Mouse (Mus musculus) ES-E14 (cell line): ENCODE data around the gene Cyth4. TPM values are rescaled to one million over a fixed set of nuclear protein-coding genes. Genes with fewer than 3 reads are reported as not detected.

Source experiments
- DNase-seq: peaks from one replicate; pipeline ENCODE4 v3.0.0-alpha.2; 2013; ENCODE audit warnings: low read depth, low spot score
- H3K27ac ChIP-seq: 2 replicates; pipeline ENCODE4 v1.5.1; 2012; ENCODE audit warnings: low read depth, mild to moderate bottlenecking, low read length, moderate library complexity, mixed read lengths; ENCODE audit not compliant: poor library complexity, insufficient read depth, severe bottlenecking
- H3K36me3 ChIP-seq: 2 replicates; pipeline ENCODE4 v1.6.1; 2012; ENCODE audit warnings: mild to moderate bottlenecking, low read length, moderate library complexity, mixed read lengths; ENCODE audit not compliant: control insufficient read depth, poor library complexity, insufficient read depth, severe bottlenecking
- H3K4me1 ChIP-seq, 2 experiments: fragments of 150-350 bp in 1 of 2; sonication (generic) in 1 of 2; 2 replicates each; pipeline ENCODE4 v1.6.1; 2012; ENCODE audit warnings: low read length in 2 of 2, mild to moderate bottlenecking in 1 of 2, mixed read lengths in 1 of 2; ENCODE audit not compliant: control insufficient read depth in 2 of 2, insufficient read depth in 2 of 2, poor library complexity in 1 of 2
- H3K4me3 ChIP-seq, 2 experiments: fragments of 150-350 bp in 1 of 2; sonication (generic) in 1 of 2; 2 replicates each; pipeline ENCODE4 v1.5.1; 2012; ENCODE audit warnings: low read length in 2 of 2, low read depth in 1 of 2, mild to moderate bottlenecking in 1 of 2, mixed read lengths in 1 of 2; ENCODE audit not compliant: insufficient read depth in 1 of 2, poor library complexity in 1 of 2, severe bottlenecking in 1 of 2
- H3K9ac ChIP-seq: 2 replicates; pipeline ENCODE4 v1.6.1; 2012; ENCODE audit warnings: low read depth, mild to moderate bottlenecking, low read length, mixed read lengths; ENCODE audit not compliant: poor library complexity, insufficient read depth, severe bottlenecking
- H3K9me3 ChIP-seq: fragments of 150-350 bp; sonication (generic); 2 replicates; pipeline ENCODE4 v1.6.1; 2012; ENCODE audit warnings: low read depth, mild to moderate bottlenecking, low read length; ENCODE audit not compliant: control insufficient read depth, insufficient read depth
- CHD2 ChIP-seq: IDR thresholded peaks from 2 replicates; pipeline ENCODE4 v1.6.1; 2014; ENCODE audit warnings: mild to moderate bottlenecking, low read depth, low read length, inconsistent platforms
- HCFC1 ChIP-seq: IDR thresholded peaks from 2 replicates; pipeline ENCODE4 v1.6.1; 2012; ENCODE audit warnings: low read length, inconsistent platforms, borderline replicate concordance; ENCODE audit not compliant: insufficient read depth
- MAFK ChIP-seq: IDR thresholded peaks from 2 replicates; pipeline ENCODE4 v1.6.1; 2014; ENCODE audit warnings: mild to moderate bottlenecking, low read depth, low read length, inconsistent platforms; ENCODE audit not compliant: insufficient read depth
- ZC3H11A ChIP-seq: IDR thresholded peaks from 2 replicates; pipeline ENCODE4 v1.6.1; 2012; ENCODE audit warnings: low read depth, mild to moderate bottlenecking, inconsistent platforms, low read length, borderline replicate concordance
- ZNF384 ChIP-seq: IDR thresholded peaks from 2 replicates; pipeline ENCODE4 v1.6.1; 2012; ENCODE audit warnings: low read depth, low read length, inconsistent platforms
- in situ Hi-C, 2 experiments: fragments of 600-800 bp; cut with MboI; formaldehyde crosslinking; loops; one replicate each; pipeline ENCODE4 v1.15.1; 2025; ENCODE audit warnings: low sequenced_read_pairs in 2 of 2, inconsistent platforms in 1 of 2; ENCODE audit not compliant: unreplicated experiment in 2 of 2
- total RNA-seq: library from RNA; depleted of rRNA; stranded (reverse); fragments of 300-350 nt; gene quantifications from 2 replicates; pipeline ENCODE4 v1.2.3, GENCODE M21; 2012

Cyth4 gene
- total RNA-seq, 1 experiment: 2.3 TPM

DNA sequence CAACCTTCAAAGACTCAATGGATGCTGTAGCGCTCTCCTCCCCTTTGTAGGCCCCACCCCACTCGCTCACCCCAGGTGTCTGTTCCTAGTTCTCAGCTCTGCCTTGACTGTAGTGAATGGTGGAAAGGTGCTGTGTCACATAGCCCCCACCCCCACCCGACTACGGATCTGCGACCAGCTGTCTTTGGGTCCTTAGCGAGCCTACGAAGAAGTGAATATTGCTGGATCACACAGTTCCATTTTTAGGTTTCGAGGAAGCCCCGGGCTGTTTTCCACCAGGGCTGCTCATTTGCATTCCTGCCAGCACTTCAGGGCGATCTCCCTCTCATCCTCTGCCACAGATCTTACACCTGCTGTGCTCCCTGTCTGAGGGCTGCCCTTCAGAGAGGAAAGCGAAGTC lies 13.5 kb upstream of the Cyth4 start:
- no peak for DNase-seq
- H3K4me1 ChIP-seq: peaks cover 4 to 22% of the 10 kb centered on the region in 2 experiments; a peak in 3 of 4 replicates
- no peak overlapping the region; a peak in 1 of 4 replicates for H3K4me3 ChIP-seq
- no peak for TF ChIP-seq MAFK
- TF ChIP-seq ZNF384: no peak
- no peak for TF ChIP-seq ZC3H11A
- TF ChIP-seq HCFC1: no peak
- no peak for TF ChIP-seq CHD2
- H3K27ac ChIP-seq: no peak overlapping the region
- in situ Hi-C loops: no loop called here
- no peaks in the 10 kb centered on the region for H3K9me3 ChIP-seq
- H3K36me3 ChIP-seq: no peaks in the 10 kb centered on the region
- no peak overlapping the region for H3K9ac ChIP-seq

DNA sequence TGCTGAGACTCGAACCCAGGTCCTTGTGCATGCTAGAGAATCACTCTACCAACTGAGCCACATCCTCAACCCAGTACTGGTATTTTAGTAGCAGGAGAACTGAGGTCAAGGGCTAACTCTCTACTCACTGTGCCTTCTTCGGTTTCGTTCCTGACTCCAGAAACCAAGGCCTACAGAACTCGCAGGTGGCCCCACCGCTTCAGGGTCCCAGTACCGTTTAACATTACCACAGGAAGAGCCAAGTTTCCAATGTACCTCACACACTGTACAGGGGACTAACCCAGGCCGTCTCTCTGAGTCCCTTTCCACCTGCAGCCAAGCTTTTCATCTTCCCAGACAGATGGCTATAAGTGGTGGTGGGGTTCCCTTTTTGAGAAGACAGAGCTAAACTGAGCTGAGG lies 11.4 kb upstream of the Cyth4 start:
- Histone ChIP-seq H3K4me1 (peaks cover 0 to 21% of the 10 kb centered on the region in 2 experiments; a peak in 1 of 4 replicates), H3K9me3 (no peaks in the 10 kb centered on the region), H3K4me3 (no peak overlapping the region), H3K9ac (no peak overlapping the region), H3K36me3 (no peaks in the 10 kb centered on the region), H3K27ac (no peak overlapping the region)
- TF ChIP-seq MAFK: no peak
- no peak for TF ChIP-seq HCFC1
- TF ChIP-seq ZNF384: no peak
- TF ChIP-seq ZC3H11A: no peak
- DNase-seq: no peak
- in situ Hi-C loops: no loop called here

DNA sequence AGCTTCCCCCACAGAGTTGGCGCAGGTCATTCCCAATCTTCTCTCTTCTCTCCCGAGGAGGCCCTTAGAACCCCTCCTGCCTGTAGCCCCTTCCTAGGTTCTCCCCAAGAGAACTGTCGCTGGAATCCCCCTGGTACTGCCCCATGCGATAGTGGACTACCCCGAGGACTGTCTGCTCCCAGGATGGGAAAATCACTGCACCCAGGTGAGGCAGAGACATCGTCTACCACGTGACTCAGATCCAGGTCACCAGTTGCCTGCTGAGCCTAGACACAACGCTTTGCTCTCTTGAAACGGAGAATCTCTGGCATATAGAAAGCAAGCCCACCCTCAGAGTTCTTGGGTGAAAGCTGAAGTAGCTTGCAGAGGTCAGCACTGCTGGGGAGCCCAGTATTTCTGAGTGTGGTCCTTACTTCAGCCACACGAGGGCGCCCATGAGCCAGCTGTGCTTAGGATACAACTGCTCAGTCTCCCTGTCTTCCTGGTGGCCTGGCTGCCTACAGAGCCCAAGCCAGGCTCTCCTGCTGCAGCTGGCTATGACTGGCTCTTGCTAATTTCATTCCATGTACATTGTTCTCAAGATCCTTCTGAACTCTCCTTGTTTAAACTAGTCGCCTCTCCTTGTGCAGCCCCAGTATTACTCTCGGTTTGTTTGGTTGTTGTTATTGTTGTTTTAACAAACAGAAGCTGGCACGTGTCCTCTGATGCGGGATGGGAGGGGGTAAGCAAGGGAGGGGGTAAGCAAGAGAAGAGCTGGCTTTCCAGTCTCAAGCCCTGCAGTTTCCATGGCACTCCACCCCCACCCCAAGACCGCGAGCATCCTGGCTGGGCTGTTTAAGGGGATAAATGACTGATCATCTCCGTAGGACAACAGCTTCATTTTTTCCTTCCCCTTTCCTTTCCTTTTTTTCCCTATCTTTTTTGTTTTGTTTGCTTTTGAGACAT lies 9.5 kb upstream of the Cyth4 start:
- no peak overlapping the region for H3K27ac ChIP-seq
- peaks cover 0 to 18% of the 10 kb centered on the region in 2 experiments; a peak in 1 of 4 replicates for H3K4me1 ChIP-seq
- no peak overlapping the region for H3K4me3 ChIP-seq
- no peaks in the 10 kb centered on the region for H3K9me3 ChIP-seq
- no peaks in the 10 kb centered on the region for H3K36me3 ChIP-seq
- TF ChIP-seq HCFC1: no peak
- peak; percentile 46; the same call in 1 of the 2 replicates for TF ChIP-seq ZC3H11A
- H3K9ac ChIP-seq: no peak overlapping the region
- in situ Hi-C loops: no loop called here
- peak; percentile 89 for DNase-seq

DNA sequence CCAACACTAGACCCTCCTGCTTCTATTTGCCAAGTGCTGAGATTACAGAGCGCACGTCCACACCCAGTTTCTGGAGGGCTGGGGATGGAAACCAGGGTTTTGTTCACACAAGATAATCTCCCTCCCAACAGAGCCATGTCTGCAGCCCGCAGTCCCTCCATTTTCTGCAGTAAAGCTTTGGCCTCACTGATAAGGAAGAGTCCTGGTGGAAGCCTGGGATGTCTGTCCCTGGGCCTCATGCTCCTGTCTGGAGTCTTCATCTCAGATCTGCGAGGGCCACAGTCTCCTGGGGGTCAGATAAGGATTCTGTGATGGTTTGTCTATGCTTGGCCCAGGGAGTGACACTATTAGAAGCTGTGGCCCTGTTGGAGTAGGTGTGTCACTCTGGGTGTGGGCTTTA lies 8.8 kb upstream of the Cyth4 start:
- Histone ChIP-seq H3K4me1 (peaks cover 0 to 15% of the 10 kb centered on the region in 2 experiments; a peak in 1 of 4 replicates), H3K9ac (no peak overlapping the region), H3K9me3 (no peaks in the 10 kb centered on the region), H3K36me3 (no peaks in the 10 kb centered on the region), H3K27ac (no peak overlapping the region), H3K4me3 (no peak overlapping the region)
- in situ Hi-C loops: no loop called here
- DNase-seq: no peak
- TF ChIP-seq ZC3H11A: no peak
- no peak for TF ChIP-seq CHD2
- TF ChIP-seq HCFC1: no peak
- TF ChIP-seq ZNF384: no peak
- no peak for TF ChIP-seq MAFK
